Mouse (Mus musculus) stomach, postnatal 0 days (tissue): ENCODE measurements around the gene Krt12.

ENCODE experiments used
- CTCF ChIP-seq: IDR thresholded peaks from 2 replicates; pipeline ENCODE4 v1.5.1; 2016; ENCODE audit warnings: antibody characterized with exemption, low read depth, mild to moderate bottlenecking, moderate library complexity
- EP300 ChIP-seq: optimal IDR thresholded peaks from 2 replicates; pipeline ENCODE3; 2016; ENCODE audit warnings: antibody characterized with exemption

DNA sequence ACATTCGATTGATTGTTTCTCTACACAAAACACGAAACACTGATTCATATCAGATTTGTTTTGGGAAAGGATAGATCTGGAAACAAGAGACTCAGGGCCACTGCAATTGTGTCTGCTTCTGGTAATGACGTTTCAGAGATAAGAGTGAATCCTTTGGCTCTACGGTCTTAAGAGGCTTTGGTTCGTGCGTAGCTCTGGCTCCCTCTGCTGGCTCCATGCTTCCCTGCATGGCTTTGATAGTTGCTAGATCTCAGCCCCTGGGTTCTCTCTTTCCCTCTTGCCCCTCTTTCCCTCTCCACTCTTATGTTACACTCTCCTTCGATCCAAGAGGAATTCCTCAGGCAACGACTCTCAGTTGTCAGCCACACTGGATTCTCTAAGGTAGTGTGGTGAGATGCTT is 41.1 kb upstream of the Krt12 start:
- TF ChIP-seq CTCF (peak; percentile 98), EP300 (no peak)
